Mouse (Mus musculus) fibroblast of lung, adult 2 months (primary cell): ENCODE measurements around the gene Mms19.
"Not testable (repeated sequence)": the region's sequence is repeated elsewhere in the genome, so short reads cannot be mapped to it uniquely, and the experiment has no call there.

Experiments used
- DNase-seq: peaks from one replicate; pipeline ENCODE4 v3.0.0-alpha.2; 2011; ENCODE audit warnings: low read depth

Gene Mms19

DNA sequence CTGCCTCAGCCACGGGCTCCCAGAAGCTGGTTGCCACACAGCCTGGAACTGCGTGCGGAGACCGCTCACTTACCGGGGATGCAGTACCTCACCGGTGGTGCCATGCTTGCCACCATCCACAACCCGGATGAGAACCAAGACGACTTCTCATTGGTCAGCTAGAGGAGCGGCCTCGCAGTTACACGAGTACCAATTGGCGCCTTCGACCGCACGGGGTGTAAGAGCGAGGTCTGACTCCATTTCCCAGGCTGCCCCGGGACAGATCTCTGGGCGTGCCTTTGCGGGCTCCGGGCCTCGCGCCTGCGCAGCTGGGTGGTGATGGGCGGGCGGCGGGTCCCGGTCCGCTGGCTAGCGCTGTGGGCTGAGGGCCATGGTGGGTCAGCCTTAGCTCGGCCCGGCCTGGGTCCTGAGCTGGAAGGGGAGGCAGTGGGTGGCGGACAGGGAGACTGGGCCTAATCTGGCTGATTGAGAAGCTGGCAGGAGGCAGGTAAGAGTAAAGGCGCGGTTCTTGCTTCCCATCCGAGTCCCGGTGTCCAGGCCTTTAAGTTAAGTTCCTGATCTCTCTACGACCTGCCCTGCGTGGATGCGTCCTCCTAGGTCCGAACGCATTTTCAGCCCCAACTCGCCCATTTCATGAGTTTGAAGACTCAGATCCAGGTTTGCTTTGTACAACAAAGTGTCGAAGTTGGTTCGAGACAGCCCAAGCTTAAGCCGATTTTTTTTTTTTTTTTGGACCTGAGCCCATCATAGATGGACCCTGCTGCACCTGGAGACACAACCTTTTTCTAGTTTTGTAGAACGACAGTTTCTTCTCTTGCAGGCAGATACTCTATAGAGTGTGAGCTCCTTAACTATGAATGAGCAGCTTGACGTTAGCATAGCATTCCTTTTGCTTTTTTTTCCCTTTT lies 47.5 kb downstream of the Mms19 start, which contains the start of the genes Exosc1 and Zdhhc16:
Exosc1 (minus strand) TSS at position 245 of the 908 bp plus-strand sequence.
Zdhhc16 (plus strand) TSS at position 302 of the 908 bp plus-strand sequence.
- peak; percentile 99 for DNase-seq

DNA sequence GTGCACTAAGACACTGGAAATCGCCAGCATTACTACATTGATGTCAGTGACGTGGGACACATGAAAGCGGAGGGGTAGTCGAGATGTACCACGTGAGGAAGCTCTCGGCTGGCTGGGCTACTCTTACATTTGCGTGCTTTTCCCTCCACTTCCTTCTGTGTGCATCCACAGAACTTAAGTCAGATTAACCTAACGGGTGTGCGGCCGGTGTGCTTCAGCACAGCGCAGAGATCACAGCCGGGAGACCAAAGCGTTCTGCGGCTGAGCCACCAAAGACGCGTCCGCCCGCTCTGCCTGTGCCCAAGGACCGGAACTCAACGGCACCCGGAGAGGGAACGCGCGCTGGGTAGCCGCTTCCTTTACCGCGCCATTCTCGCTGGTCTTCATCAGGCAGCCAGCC lies 48.3 kb downstream of the Mms19 start:
- DNase-seq, result no peak

DNA sequence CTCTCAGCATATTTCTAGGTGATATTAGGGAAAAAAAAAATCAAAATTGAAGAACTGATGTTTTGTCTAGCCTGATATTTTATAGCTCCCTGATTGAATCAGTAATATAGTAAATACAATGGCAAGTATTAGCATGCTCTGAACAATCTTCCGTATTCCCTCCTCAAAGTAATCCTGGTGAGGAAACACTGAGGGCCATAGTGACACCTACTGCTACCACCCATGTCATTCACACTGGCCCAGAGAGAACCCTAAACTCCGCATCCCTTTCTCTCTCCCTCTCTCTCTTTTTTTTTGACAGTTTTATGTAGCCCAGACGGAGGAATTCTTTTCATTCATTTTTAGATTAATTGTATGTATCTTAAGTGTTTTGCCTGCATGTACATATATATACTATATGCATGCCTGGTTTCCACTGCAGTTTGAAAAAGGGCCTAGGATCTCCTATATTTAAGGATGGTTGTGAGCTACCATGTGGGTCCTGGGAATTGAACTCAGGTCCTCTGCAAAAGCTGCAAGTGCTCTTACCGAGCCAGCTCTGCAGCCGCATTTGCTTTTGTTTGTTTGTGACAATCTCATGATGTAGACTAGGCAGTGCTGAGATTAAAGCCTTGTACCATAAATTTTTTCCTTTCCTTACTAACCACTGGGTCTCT lies 60.4 kb downstream of the Mms19 start:
- no peak for DNase-seq

DNA sequence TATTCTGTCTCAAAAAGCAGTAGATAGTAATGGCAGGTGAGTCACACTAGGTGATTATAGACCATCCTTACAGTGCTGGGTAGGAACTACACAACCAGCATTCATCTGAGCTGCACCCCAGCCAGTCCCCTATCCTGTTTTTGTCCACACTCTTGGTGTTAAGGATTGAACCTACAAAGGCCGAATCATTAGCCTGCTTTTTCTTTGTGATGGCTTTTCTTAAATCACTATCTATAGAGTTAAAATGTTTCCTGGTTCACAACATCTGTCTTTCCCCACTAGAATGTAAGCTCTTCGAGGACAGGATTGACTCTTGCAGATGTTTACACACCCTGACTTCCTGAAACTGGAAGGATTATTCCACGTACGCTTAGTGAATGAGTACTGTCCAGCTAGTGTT lies 61.5 kb downstream of the Mms19 start:
- no peak for DNase-seq

DNA sequence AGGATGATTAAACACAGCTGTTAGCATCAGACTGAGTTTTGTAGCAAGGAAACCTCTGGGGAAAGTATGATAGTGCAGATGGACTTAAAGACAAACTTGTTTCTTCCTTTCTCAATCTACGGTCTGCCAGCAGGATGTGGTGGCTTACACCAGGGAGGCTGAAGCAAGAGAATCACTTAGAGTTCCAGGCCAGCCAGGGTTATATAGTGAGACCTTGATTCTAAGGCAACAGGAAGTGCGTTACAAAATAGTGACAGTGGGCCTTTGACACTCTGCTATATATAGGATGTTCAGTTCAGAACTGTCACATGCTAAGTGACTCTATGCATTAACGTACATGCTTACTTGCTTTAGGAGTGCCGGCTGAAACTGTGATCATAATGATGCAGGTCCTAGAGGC lies 64.1 kb downstream of the Mms19 start:
- DNase-seq, result no peak

DNA sequence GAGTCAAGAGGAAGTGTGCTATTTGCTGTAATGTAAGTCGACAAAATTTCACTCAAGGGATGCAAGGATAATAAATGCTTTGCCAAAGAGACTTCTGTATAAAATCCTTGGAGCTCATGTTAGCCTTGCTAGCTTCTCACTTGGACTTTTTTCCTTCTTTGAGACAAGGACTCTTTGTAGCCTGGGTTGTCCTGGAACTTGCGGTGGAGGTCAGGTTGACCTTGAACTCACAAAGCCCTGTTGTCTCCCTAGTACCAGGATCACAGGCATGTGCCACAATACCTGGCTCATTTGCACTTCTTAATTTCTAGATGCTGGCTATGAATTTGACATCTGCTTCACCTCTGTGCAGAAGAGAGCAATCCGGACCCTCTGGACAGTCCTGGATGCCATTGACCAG lies 65.7 kb downstream of the Mms19 start:
- DNase-seq, result no peak

DNA sequence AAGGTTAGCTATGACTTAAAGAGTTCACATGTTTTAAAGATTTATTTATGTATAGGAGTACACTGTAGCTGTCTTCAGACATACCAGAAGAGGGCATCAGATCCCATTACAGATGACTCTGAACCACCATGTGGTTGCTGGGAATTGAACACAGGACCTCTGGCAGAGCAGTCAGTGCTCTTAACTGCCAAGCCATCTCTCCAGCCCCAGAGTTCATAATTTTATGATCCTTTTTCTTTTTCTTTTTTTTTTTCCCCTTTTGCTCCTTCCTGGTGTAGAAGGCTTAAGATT lies 66.4 kb downstream of the Mms19 start:
- DNase-seq, result not testable (repeated sequence)

DNA sequence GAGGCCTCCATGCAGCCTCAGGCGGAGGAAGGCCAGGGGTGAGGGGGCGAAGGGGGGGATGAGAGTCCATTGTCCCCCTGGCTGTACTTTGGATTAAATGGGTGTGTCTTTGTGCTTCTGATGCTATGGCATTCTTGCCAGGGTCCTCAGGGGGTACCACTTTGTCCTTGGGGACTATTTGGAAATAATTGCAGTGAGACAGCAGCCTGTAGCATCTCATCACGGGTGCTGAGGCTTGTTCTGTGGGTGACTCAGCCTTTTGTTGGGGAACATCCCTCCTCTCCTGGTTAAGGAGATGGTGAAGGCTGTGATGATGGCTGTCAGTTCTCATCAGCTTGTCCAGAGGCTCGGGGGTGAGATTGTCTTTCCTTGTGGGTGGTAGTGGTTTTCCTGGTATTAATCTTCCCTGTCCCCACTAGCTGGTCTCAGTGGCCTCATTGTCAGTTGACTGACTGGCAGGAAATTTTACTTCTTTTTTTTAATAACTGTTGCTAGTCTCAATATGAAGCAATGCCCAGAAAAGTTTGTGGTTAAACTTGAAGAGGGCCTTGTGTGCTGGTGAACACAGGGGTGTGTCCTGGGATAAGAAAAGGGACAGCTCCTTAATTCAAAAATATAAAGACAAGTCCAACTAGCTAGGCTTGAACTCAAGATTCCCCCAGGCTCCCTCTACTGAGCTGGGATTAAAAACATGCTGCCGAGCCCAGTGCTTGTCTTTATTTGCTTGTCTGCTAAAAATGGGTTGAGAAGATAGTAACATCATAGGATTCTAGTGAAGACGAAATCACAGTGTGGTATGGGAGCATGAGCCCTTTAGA lies 67.0 kb downstream of the Mms19 start:
- no peak for DNase-seq

DNA sequence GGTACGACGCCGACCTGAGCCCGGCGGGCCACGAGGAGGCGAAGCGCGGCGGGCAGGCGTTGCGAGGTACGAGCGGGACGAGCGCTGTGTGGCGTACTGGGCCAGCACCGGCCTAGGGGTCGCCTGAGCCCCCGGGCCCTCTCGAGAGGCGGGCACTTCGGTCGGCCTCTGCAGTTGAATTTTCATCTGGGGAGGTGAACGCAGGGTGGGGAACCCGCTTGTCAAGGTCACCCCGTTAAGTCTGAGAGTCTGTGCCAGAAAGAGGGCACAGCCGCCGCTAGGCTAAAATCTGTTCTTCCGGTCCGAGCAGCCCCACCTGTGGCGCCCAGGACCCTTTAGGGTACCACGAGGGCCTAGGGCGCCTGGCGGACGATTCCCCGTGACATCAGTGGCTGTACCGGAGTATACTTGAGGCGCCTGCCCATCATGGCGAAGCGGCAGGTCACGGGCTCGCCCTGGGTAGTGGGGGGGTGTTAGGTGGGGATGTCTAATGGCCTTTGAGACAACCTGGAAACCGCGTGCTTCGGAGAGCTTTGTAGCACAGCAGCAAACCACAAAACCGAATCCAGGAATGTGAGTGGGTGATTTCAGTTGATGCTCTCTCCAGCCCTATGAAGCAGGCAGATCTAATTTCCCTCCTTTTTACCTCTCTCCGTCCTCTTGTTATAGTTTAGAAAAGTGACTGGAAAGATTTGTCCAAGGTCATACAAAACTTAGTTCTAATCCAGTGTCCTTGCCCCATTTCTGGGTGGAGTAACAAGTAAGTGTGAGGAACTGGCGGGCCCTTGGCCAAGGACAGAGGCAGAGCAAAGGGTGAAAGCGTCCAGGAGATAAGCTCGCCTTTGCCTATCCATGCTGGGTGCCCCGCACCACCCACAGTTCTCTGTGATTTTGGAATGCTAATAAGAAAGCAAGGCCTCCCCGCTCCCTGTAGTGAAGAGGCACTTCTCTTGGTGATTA lies 68.6 kb downstream of the Mms19 start:
- no peak for DNase-seq

DNA sequence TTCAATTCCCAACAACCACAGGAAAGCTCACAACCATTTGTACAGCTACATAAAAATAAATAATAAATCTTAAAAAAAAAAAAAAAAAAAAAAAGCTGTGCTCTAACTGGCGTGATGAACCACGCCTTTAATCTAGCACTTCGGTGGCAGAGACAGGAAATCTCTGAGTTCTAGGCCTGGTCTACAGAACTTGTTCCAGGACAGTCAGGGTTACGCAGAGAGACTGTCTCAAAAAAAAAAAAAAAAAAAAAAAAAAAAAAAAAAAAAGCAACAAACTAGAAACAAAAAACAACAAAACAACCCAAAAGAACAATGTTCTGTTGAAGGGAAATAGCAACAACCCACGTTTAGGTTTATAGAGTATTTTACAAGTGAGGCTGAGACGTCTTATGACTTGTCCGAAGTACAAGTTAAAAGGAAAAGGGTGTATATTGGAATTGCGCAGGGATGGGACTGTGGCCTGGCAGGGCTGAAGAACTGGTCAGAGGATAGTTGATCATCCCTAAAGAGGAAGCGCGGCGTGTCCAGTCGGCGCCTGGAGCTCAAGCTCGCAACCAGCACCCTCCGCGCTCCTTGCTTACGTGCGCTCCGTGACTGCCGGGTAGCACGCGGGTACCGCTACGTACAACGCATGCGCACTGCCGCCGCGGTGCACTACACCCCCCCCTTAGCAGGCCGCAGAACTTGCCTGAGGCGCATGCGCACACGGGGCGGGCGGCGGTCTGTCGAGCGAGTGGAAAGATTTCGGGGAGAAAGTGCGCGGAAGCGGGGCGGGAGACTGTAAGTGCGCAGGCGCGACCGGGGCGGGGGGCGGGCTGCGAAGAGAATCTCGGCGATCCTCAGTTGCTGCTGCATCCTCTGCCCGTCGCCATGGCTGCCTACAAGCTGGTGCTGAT lies 69.5 kb downstream of the Mms19 start, which contains the start of gene Pgam1:
Pgam1 (plus strand) TSS at position 746 of the 896 bp plus-strand sequence.
- DNase-seq, result peak; percentile 97

DNA sequence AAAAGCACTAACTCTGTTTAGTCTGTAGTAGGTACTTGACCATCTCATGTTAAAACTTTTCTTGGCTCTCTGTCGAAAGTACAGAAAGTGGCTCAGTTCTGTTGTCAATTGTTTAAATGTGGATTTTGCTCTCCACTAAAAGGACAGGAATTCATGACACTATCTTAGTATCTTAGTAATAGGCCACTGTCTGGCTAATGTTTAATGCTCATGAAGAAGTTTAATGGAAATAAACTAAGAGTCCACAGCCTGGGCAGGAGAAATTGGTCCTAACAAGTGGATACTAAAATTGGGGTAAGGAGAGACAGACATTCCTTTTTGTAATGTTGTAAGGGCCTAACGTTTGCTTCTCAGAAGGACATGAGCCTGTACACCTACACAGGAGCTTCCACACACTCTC lies 70.6 kb downstream of the Mms19 start:
- DNase-seq, result no peak

DNA sequence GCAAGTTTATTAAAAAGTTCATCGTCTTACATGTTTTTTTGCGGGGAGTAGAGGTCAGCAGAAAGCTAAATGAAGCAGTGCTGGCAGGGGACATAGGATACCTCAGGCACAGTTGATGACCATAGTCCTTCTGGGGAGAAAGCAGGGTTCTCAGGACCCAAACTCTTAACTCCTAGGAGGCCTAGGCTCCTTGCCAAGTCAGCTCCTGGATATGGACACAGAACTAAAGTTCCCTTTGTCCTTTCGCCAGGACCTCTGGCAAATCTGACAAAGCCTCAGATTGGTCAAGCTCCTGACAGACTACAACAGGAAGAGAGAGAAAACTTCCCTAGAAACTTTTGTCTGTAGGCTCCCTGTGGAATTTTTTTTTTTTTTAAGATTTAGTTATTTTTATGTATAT lies 72.2 kb downstream of the Mms19 start:
- no peak for DNase-seq

DNA sequence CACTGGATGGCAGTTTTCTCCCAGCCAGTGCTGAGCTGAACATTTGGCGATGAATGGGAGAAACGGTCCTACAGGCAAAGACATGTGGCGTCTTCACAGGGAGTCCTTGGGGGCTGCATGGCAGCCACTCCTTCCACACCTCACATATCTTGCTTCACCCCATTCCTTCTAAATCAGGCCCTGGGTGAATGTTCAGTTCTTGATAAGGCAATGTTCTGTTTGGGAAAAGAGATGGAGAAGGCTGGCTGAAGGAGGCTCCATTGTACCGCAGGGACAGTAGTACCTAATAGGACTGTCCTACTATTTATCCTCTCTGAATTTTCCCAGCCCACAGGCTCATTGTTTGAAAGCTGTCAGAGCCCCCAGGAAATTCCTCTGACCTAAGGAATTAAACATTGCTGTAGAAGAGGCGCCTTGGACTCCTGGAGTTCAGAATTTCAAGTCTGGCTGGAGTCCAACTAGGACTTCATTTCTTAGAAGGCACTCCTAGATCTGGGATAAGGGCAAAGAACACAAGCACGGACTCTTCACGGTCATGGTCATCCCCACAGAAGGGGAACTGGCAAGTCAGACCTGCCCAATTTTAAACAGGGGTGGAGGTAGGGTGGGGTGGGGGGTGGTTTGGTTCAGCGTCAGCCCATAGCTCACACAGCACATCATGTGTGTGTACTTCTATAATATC lies 73.7 kb downstream of the Mms19 start:
- no peak for DNase-seq

DNA sequence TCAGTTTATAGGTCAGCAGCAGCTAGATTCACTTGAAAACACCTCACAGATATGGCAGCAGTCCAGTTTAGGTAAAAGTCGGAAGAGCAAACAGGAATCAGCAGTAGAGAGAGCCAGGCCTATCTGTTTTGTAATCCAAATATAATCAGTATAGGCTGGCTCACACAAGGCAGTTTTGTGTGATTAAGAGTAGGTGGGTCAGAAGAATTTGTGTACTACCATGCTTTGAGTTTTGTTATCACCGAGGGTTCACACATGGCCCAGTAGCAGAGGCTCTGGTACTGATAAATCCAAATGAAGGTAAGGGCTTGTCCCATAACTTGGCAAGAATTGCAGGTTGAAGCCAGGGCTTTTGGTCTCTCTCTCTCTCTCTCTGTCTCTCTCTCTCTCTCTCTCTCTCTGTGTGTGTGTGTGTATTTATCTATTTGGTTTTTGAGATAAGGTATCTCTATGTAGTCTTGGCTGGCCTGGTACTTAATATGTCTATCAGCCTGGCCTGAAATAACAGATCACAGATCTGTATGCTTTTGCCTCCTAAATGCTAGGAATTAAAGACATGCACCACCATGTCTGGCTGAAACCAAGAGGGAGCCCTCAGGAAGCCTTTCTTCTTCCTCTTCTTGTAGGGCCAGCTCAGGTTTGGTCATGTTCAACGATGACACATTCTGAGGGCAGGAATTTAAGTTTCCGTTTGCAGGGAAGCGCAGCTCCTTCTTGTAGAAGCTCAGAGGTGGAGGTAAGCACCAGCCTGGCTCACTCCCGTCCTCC lies 74.5 kb downstream of the Mms19 start:
- no peak for DNase-seq

DNA sequence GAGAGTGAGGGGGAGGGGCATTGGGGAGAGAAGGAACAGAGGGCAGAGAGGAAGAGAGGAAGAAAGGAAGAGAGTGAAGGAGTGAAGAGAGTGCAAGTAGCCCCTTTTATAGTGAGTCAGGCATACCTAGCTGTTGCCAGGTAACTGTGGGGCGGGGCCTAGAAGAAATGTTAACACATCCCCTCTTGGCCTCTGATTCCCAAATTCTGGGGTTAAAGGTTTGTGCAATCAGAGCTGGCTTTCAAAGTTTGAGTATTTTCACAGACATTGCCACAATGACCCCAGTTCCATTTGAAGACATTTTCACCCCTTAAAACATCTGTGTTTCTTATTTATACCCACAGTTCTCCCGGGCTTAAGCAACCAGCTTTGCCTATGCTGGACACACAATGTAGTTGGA lies 75.7 kb downstream of the Mms19 start:
- DNase-seq, result no peak

DNA sequence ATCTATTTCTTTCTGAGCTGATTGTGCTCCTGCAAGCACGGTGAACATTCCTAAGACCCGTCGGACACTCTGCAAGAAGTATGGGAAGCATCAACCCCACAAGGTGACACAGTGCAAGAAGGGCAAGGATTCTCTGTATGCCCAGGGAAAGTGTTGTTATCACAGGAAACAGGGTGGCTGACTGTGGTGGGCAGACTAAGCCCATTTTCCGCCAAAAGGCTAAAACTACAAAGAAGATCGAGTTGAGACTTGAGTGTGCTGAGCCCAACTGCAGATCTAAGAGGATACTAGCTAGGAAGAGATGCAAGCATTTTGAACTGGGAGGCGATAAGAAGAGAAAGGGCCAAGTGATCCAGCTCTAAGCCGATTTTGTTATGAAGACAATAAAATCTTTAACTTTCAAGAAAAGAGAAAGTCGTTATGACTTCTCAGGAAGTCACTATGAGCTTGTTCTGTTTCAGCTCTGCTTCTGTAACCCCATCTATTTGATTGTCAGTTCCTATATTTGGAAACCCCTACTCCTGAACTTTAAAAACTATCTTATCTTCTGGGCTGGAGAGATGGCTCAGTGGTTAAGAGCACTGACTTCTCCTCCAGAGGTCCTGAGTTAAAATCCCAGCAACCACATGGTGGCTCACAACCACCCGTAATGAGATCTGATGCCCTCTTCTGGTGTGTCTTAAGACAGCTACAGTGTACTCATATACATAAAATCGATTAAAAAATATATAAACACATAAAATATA lies 77.9 kb downstream of the Mms19 start:
- no peak for DNase-seq

DNA sequence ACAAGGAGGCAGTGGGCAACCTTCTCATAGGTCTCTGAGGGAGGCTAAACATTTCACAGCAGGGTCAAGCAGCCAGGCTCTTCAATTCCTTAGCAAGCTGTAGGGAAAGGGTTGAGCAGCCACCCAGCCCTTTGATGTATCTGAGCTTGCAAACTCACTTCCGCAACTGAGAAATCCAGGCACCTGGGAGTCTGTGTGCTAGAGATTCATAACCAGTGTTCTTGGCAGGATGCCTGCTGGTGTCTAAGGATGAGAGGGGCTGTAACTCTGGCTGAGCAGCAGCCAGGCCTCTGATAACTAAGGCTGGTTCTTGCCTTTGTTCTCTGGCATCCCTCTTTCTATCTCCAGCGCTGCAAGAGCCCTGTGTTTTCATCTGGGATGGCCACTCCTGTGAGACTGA lies 79.3 kb downstream of the Mms19 start:
- no peak for DNase-seq

DNA sequence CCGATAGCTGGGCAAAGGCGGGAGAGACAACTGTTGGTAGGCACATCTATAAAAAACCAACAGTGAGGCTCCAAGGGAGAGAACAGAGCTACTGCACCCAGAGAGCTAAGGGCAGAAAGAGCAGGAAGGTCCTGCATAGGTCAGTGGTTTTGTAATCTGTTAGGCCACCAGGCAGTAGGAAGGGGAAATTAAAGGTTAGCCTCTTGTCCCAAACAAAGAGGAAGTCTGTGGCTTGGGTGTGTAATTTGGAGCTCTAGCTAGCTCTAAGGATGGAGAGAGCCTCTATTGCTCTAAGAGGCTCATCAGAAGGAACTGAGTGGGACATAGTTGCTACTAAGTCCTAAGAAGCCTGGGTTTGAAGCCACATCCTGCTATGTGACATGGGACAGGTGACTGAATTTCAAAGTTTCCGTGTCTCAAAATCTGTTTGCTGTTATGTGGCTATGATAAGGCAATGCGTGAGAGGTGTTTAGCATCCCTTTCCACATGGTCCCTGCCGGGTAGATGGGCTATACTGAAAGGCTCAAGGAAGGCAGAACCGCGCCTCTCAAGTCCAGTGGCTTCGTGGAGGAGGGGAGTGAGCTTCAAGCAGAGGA lies 80.4 kb downstream of the Mms19 start:
- DNase-seq, result no peak
